Mouse (Mus musculus): ENCODE data around the gene Galnt17. TPM values are rescaled to one million over a fixed set of nuclear protein-coding genes. Genes with fewer than 3 reads are reported as not detected.

Galnt17 gene
- total and polyA plus RNA-seq, 3 experiments: 2.0 to 4.6 (median 3.8) TPM

- Histone ChIP-seq H3K4me1 (ENCODE audit: control insufficient read depth, insufficient read depth, low read length) (no peaks in the 10 kb centered on the region), H3K79me2 (replicated peaks; ENCODE audit: control insufficient read depth, insufficient read depth, low read length) (no peaks in the 10 kb centered on the region), H3K9ac (ENCODE audit: low read depth, low read length) (no peak overlapping the region), H3K36me3 (ENCODE audit: control insufficient read depth, insufficient read depth, low read length) (no peaks in the 10 kb centered on the region), H3K27me3 (ENCODE audit: control insufficient read depth, insufficient read depth, low read length) (no peaks in the 10 kb centered on the region), H3K27ac (no peak overlapping the region), H3K4me3 (no peak overlapping the region)
- no peak for DNase-seq
- 69% methylated on average over 9 of the region's 9 CpGs for WGBS
- intact Hi-C loops (cut with DNase I): no loop called here
- TF ChIP-seq EP300 (IDR thresholded peaks at IDR 0.05; ENCODE audit: insufficient read depth, low read depth, low read length) (no peak), POLR2A (IDR thresholded peaks at IDR 0.05; ENCODE audit: insufficient read depth, low read depth, low read length) (no peak)
Observed at GRCm38 (mm10) chr5:131015341-131015740, 293.0 kb downstream of the Galnt17 start.

GRCm38 (mm10) chr5:131013816-131014215, 294.5 kb downstream of the Galnt17 start:
- TF ChIP-seq EP300 (IDR thresholded peaks at IDR 0.05; ENCODE audit: insufficient read depth, low read depth, low read length) (no peak), POLR2A (IDR thresholded peaks at IDR 0.05; ENCODE audit: insufficient read depth, low read depth, low read length) (no peak), CTCF (IDR thresholded peaks at IDR 0.05) (no peak)

DNA sequence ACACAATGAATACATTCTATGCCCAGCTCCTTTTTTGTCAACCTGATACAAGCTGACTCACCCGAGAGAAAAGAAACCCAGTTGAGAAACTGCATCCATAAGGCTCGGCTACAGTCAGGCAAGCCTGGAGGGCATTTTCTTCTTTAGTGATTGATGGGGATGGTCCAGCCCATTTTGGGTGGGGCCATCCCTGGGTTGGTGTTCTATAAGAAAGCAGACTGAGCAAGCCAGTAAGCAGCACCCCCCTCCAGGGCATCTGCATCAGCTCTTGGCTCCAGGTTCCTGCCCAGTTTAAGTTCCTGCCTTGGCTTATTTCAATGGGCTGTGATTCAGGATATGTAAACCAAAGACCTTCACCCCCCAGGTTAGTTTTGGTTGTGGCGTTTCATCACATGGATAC, 295.2 kb downstream of the Galnt17 start:
- intact Hi-C loops (cut with DNase I): no loop called here
- Histone ChIP-seq H3K9ac (ENCODE audit: low read depth, low read length) (no peak overlapping the region), H3K79me2 (replicated peaks; ENCODE audit: control insufficient read depth, insufficient read depth, low read length) (no peaks in the 10 kb centered on the region), H3K27me3 (ENCODE audit: control insufficient read depth, insufficient read depth, low read length) (no peaks in the 10 kb centered on the region), H3K27ac (no peak overlapping the region), H3K4me1 (ENCODE audit: control insufficient read depth, insufficient read depth, low read length) (no peaks in the 10 kb centered on the region), H3K36me3 (ENCODE audit: control insufficient read depth, insufficient read depth, low read length) (no peaks in the 10 kb centered on the region), H3K4me3 (no peak overlapping the region)
- TF ChIP-seq CTCF (IDR thresholded peaks at IDR 0.05) (no peak), POLR2A (IDR thresholded peaks at IDR 0.05; ENCODE audit: insufficient read depth, low read depth, low read length) (no peak), EP300 (IDR thresholded peaks at IDR 0.05; ENCODE audit: insufficient read depth, low read depth, low read length) (no peak)
- DNase-seq: no peak
- WGBS: 80% methylated on average over 3 of the region's 3 CpGs

More at GRCm38 (mm10) chr5:131013816-131014215, 294.5 kb downstream of the Galnt17 start:
- Histone ChIP-seq H3K27ac (no peak overlapping the region), H3K4me3 (no peak overlapping the region), H3K4me1 (ENCODE audit: control insufficient read depth, insufficient read depth, low read length) (no peaks in the 10 kb centered on the region), H3K9ac (ENCODE audit: low read depth, low read length) (no peak overlapping the region), H3K27me3 (ENCODE audit: control insufficient read depth, insufficient read depth, low read length) (no peaks in the 10 kb centered on the region), H3K79me2 (replicated peaks; ENCODE audit: control insufficient read depth, insufficient read depth, low read length) (no peaks in the 10 kb centered on the region), H3K36me3 (ENCODE audit: control insufficient read depth, insufficient read depth, low read length) (no peaks in the 10 kb centered on the region)
- DNase-seq: no peak
- WGBS: 67% methylated on average over 7 of the region's 7 CpGs
- intact Hi-C loops (cut with DNase I): no loop called here

DNA sequence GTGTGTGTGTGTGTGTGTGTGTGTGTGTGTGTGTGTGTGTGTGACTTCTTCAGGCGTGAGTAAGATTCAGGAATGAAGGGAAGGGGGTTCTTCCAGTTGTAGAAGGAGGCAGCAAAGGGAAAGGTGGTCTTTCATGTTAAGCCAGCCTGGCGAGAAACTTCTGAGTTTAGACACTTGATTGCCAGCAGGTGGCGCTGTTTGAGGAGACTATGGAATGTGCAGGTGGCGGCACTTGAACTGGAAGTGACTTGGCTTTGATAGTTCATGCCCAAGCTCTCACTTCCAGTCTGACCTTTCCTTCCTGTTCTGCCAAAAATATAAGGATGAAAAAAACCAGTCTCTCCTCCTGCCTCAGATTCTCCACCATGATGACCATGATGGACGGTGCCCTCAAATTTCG, 298.8 kb downstream of the Galnt17 start:
- TF ChIP-seq POLR2A (IDR thresholded peaks at IDR 0.05; ENCODE audit: insufficient read depth, low read depth, low read length) (no peak), CTCF (IDR thresholded peaks at IDR 0.05) (peak; percentile 54)
- no peak overlapping the region for H3K4me3 ChIP-seq
- 57% methylated on average over 6 of the region's 6 CpGs for WGBS
- no peaks in the 10 kb centered on the region for H3K36me3 ChIP-seq (ENCODE audit: control insufficient read depth, insufficient read depth, low read length)
- no peak overlapping the region for H3K9ac ChIP-seq (ENCODE audit: low read depth, low read length)
- H3K4me1 ChIP-seq (ENCODE audit: control insufficient read depth, insufficient read depth, low read length): no peaks in the 10 kb centered on the region
- no peak overlapping the region for H3K27ac ChIP-seq
- H3K27me3 ChIP-seq (ENCODE audit: control insufficient read depth, insufficient read depth, low read length): no peaks in the 10 kb centered on the region
- DNase-seq: no peak
- intact Hi-C loops (cut with DNase I): loop anchor here (2.0 kb wide), 1 partner anchor 419 kb away; no protein-coding TSS in a partner anchor
- H3K79me2 ChIP-seq (replicated peaks; ENCODE audit: control insufficient read depth, insufficient read depth, low read length): no peaks in the 10 kb centered on the region

- H3K36me3 ChIP-seq (ENCODE audit: control insufficient read depth, insufficient read depth, low read length): no peaks in the 10 kb centered on the region
- TF ChIP-seq CTCF (IDR thresholded peaks at IDR 0.05) (no peak), EP300 (IDR thresholded peaks at IDR 0.05; ENCODE audit: insufficient read depth, low read depth, low read length) (no peak), POLR2A (IDR thresholded peaks at IDR 0.05; ENCODE audit: insufficient read depth, low read depth, low read length) (no peak)
- no peaks in the 10 kb centered on the region for H3K27me3 ChIP-seq (ENCODE audit: control insufficient read depth, insufficient read depth, low read length)
- WGBS: 89% methylated on average over 5 of the region's 5 CpGs
- no peak overlapping the region for H3K27ac ChIP-seq
- no peaks in the 10 kb centered on the region for H3K4me1 ChIP-seq (ENCODE audit: control insufficient read depth, insufficient read depth, low read length)
- H3K9ac ChIP-seq (ENCODE audit: low read depth, low read length): no peak overlapping the region
- H3K4me3 ChIP-seq: no peak overlapping the region
- DNase-seq: peak; percentile 24 to 38
- H3K79me2 ChIP-seq (replicated peaks; ENCODE audit: control insufficient read depth, insufficient read depth, low read length): no peaks in the 10 kb centered on the region
- intact Hi-C loops (cut with DNase I): loop anchor here (2.0 kb wide), 1 partner anchor 420 kb away; no protein-coding TSS in a partner anchor
Observed at GRCm38 (mm10) chr5:131008507-131008906, 299.8 kb downstream of the Galnt17 start.

- Histone ChIP-seq H3K4me1 (ENCODE audit: control insufficient read depth, insufficient read depth, low read length) (no peaks in the 10 kb centered on the region), H3K27me3 (ENCODE audit: control insufficient read depth, insufficient read depth, low read length) (no peaks in the 10 kb centered on the region), H3K36me3 (ENCODE audit: control insufficient read depth, insufficient read depth, low read length) (no peaks in the 10 kb centered on the region), H3K27ac (no peak overlapping the region), H3K79me2 (replicated peaks; ENCODE audit: control insufficient read depth, insufficient read depth, low read length) (no peaks in the 10 kb centered on the region), H3K9ac (ENCODE audit: low read depth, low read length) (no peak overlapping the region), H3K4me3 (no peak overlapping the region)
- intact Hi-C loops (cut with DNase I): loop anchor here (2.0 kb wide), 1 partner anchor 421 kb away; no protein-coding TSS in a partner anchor
- 76% methylated on average over 3 of the region's 3 CpGs for WGBS
- DNase-seq: peak; percentile 7 to 31
- TF ChIP-seq EP300 (IDR thresholded peaks at IDR 0.05; ENCODE audit: insufficient read depth, low read depth, low read length) (no peak), CTCF (IDR thresholded peaks at IDR 0.05) (peak; percentile 69), POLR2A (IDR thresholded peaks at IDR 0.05; ENCODE audit: insufficient read depth, low read depth, low read length) (no peak)
Observed at GRCm38 (mm10) chr5:131007871-131008505, 300.3 kb downstream of the Galnt17 start.
